Mouse (Mus musculus) embryonic facial prominence, embryonic 15.5 days (tissue): Measurements from ENCODE around the gene Magi2. TPM values are rescaled to one million over a fixed set of nuclear protein-coding genes. Genes with fewer than 3 reads are reported as not detected.
"Not testable (repeated sequence)": the region's sequence is repeated elsewhere in the genome, so short reads cannot be mapped to it uniquely, and the experiment has no call there.

ENCODE experiments used
- ATAC-seq: fragments of 200-750 bp; cut with Nextera tagmentation; 2 replicates; pipeline ENCODE4 v1.8.0; 2017; ENCODE audit warnings: low read depth, moderate TSS enrichment; ENCODE audit not compliant: insufficient number of reproducible peaks, low FRiP score, low TSS enrichment
- H3K27ac ChIP-seq: fragments of 300-500 bp; sonication (generic); replicated peaks from 2 replicates; pipeline ENCODE4 v1.5.1; 2015; ENCODE audit warnings: mild to moderate bottlenecking, inconsistent platforms
- H3K27me3 ChIP-seq: fragments of 300-500 bp; sonication (generic); 2 replicates; pipeline ENCODE4 v1.6.1; 2015; ENCODE audit warnings: inconsistent platforms
- H3K36me3 ChIP-seq: fragments of 300-500 bp; sonication (generic); 2 replicates; pipeline ENCODE4 v1.6.1; 2015; ENCODE audit warnings: mild to moderate bottlenecking, inconsistent platforms
- H3K4me1 ChIP-seq: fragments of 300-500 bp; sonication (generic); 2 replicates; pipeline ENCODE4 v1.6.1; 2015; ENCODE audit warnings: inconsistent platforms
- H3K4me2 ChIP-seq: fragments of 300-500 bp; sonication (generic); replicated peaks from 2 replicates; pipeline ENCODE4 v1.6.1; 2015; ENCODE audit warnings: mild to moderate bottlenecking, inconsistent platforms
- H3K4me3 ChIP-seq: fragments of 300-500 bp; sonication (generic); replicated peaks from 2 replicates; pipeline ENCODE4 v1.5.1; 2015; ENCODE audit warnings: mild to moderate bottlenecking, inconsistent platforms
- H3K9ac ChIP-seq: fragments of 300-500 bp; sonication (generic); 2 replicates; pipeline ENCODE4 v1.6.1; 2015; ENCODE audit warnings: inconsistent platforms
- H3K9me3 ChIP-seq: fragments of 300-500 bp; sonication (generic); replicated peaks from 2 replicates; pipeline ENCODE4 v1.6.1; 2016; ENCODE audit warnings: inconsistent platforms
- WGBS: fragments of 180-500 bp; shearing (Covaris S2); methylation state at CpG from one replicate; pipeline ENCODE4 v1.1.7; 2015; 5-methylcytosine and 5-hydroxymethylcytosine counted together
- polyA plus RNA-seq: library from polyadenylated mRNA; unstranded; fragments of >200 nt; fragmentation: Nextera tagmentation; extraction: Ambion mirVana; gene quantifications from 2 replicates; pipeline ENCODE4 v1.2.1, GENCODE M21; 2015

Magi2 gene
- polyA plus RNA-seq, 1 experiment from 2014 or later: 6.8 TPM

DNA sequence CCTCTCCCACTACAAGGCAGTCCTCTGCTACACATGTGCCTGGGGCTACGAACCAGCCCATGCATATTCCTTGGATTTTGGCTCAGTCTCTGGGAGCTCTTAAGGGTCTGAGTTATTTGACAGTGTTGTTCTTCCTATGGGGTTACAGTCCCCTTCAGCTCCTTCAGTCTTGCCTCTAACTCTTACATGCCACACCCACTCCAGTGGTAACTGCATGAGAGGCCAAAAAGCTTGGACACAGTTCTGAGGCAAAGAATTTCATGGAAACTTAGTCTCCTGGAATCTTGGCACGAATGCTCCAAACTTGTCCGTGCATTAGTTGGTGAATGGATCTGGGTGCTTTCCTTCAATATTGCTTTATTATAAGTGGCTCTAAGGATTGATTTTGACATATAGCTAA lies 338.8 kb downstream of the Magi2 start:
- H3K4me2 ChIP-seq: no peak overlapping the region
- H3K4me3 ChIP-seq: no peak overlapping the region
- no peak for ATAC-seq
- H3K9me3 ChIP-seq: no peaks in the 10 kb centered on the region
- H3K36me3 ChIP-seq: no peaks in the 10 kb centered on the region
- 61% methylated on average over 3 of the region's 3 CpGs for WGBS
- H3K9ac ChIP-seq: no peak overlapping the region
- 0 out of 2 replicates have a peak, but pooled peaks cover 3% of the 10 kb centered on the region for H3K4me1 ChIP-seq
- no peaks in the 10 kb centered on the region for H3K27me3 ChIP-seq
- H3K27ac ChIP-seq: no peak overlapping the region

DNA sequence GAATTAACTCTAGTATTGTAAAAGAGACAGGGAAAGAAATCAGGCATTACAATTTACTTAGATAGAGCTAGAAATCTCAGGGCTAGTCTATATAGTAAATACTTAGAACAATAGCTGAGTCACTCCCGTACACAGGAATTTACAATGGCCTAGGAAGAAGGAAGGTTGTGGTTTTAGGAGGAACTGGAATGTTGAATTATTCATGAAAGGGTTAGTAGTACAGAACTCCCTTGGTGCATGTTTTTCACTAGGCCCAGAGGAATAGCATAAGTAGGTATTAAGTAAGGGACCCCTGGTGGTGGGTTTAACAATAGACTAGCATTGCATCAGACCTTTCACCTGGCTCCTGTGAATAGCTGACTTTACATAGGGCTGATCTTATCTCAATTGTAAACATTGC lies 339.3 kb downstream of the Magi2 start:
- H3K4me1 ChIP-seq, H3K4me2 ChIP-seq, H3K9me3 ChIP-seq, H3K36me3 ChIP-seq, H3K9ac ChIP-seq, ATAC-seq, H3K27ac ChIP-seq, H3K27me3 ChIP-seq, H3K4me3 ChIP-seq: not testable (repeated sequence)
- WGBS: 64% methylated on average over 1 of the region's 1 CpGs

DNA sequence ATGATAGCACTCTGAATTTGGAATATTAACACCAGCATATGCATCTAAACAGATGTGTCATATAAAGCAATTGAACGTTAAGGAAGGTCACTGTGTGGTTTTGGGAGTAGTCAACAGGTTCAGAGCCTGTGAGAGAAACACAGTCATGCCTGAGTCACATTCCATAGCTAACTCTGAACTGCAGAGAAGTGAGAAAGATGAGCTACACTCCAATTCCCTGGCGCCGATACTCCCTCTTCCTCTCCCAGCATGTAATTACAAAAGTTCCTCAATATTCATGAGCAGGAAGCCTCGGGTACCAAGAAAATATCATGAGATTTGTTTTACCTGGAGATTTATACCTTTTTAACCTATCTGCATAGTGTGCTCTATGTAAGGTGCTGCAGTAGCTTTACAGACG lies 380.9 kb downstream of the Magi2 start:
- Histone ChIP-seq H3K4me2 (no peak overlapping the region), H3K4me3 (no peak overlapping the region)

DNA sequence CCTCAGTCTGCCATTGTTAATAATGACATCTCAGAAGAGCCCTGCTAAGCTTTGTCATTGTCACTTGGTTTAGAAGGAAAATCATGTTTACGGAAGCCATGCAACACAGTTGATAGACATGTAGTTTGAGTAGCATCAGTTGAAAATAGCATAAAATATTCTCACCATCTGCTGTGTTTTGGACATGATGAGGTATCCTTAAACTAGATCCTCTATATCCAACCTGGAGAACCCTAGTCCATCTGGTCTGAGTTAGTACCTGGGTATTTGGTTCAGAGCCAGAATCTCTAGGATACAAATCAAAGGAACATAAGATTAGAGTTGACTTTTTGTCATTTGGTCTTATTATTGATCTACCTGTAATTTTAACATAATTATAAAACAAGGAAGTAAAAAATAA lies 385.0 kb downstream of the Magi2 start:
- Histone ChIP-seq H3K36me3 (no peaks in the 10 kb centered on the region), H3K4me1 (no peaks in the 10 kb centered on the region), H3K4me3 (no peak overlapping the region), H3K27me3 (no peaks in the 10 kb centered on the region), H3K9me3 (no peaks in the 10 kb centered on the region), H3K27ac (no peak overlapping the region), H3K4me2 (no peak overlapping the region), H3K9ac (no peak overlapping the region)
- WGBS: 83% methylated on average over 1 of the region's 1 CpGs
- no peak for ATAC-seq

More for the DNA sequence above, 380.9 kb downstream of the Magi2 start:
- H3K9ac ChIP-seq: no peak overlapping the region
- no peaks in the 10 kb centered on the region for H3K36me3 ChIP-seq
- H3K4me1 ChIP-seq: no peaks in the 10 kb centered on the region
- H3K27me3 ChIP-seq: no peaks in the 10 kb centered on the region
- H3K27ac ChIP-seq: no peak overlapping the region
- no peaks in the 10 kb centered on the region for H3K9me3 ChIP-seq
- ATAC-seq: no peak
- WGBS: 55% methylated on average over 5 of the region's 5 CpGs

DNA sequence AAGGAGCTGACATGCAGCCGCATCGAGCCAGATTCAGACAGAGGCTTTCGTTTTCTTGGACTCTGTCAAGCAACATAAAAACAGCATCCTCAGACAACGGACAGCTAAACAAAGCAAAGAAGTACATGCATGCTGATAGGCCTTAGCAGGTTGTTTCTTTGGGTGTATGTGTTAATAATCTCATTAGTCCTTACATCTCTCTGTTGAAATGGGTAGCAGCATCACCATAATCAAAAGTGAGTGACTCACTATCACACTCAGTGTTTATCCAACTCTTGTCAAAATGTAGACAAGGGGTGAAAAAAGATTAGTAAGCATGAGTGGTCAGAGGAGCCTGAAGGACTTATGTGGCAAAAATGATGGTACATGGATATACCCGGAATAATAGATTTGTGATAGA lies 394.8 kb downstream of the Magi2 start:
- no peak overlapping the region for H3K4me3 ChIP-seq
- H3K9ac ChIP-seq: no peak overlapping the region
- H3K36me3 ChIP-seq: no peaks in the 10 kb centered on the region
- H3K9me3 ChIP-seq: no peaks in the 10 kb centered on the region
- no peak overlapping the region for H3K27ac ChIP-seq
- H3K4me1 ChIP-seq: no peaks in the 10 kb centered on the region
- 84% methylated on average over 5 of the region's 5 CpGs for WGBS
- no peak for ATAC-seq
- H3K27me3 ChIP-seq: no peaks in the 10 kb centered on the region
- no peak overlapping the region for H3K4me2 ChIP-seq

DNA sequence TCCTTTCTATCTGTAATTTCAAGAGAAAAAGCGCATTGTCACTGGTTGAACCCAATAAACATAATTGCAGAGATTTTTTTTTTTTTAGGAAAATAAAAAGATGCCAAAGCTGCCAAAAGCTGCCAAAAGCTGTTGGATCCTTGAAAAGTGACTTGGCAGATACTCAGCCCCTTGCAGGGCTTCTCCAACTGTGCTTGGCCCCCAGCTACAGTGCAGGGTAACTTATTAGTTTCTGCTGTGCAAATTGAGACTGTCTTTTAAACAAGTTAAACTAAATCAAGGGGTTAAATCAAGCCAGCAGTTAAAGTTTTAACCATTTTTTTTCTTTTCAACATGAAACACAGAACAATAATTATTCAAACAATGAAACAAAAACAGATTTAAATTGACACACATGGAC lies 407.1 kb downstream of the Magi2 start:
- Histone ChIP-seq H3K4me2 (no peak overlapping the region), H3K27ac (no peak overlapping the region), H3K4me3 (no peak overlapping the region), H3K9ac (no peak overlapping the region), H3K36me3 (no peaks in the 10 kb centered on the region), H3K9me3 (no peaks in the 10 kb centered on the region), H3K4me1 (no peaks in the 10 kb centered on the region), H3K27me3 (no peaks in the 10 kb centered on the region)
- 91% methylated on average over 1 of the region's 1 CpGs for WGBS
- ATAC-seq: no peak

DNA sequence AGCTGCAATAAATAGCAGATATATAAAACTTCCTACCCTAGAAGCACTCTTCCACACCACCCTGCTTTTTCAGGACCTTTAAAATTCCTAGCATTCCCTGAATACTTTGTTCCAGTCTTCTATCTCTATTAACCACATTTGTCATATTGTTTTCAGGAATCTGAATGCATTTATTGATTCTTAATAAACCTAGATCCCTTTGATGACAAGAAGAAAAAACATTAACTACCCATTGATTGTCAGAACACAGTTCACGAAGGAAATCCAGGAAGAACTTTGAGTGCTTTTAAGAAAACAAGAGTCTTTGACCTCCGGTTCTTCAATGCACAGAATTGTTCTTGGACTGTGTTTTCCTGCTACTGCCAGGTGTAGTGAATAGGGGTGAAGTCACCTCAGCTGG lies 411.0 kb downstream of the Magi2 start:
- no peak overlapping the region for H3K9ac ChIP-seq
- ATAC-seq: no peak
- 47% methylated on average over 2 of the region's 2 CpGs for WGBS

DNA sequence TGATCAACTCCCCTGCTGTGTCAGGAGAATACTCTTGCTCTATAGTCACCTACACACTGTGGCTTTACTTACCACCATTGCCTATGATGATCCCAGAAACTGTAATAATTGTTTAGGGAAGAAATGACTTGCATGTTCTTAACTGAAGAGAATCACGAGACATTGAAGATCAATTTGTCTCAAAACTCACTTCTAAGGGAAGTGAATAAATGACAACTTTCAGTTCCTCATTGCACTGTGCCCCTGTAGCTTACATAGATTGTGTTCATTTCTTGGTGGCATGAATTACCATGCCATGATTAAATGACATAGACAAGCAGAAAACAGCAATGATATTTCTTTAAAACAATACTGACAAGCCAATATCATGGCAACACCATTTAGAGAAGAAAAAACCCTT lies 429.1 kb downstream of the Magi2 start:
- Histone ChIP-seq H3K27ac (no peak overlapping the region), H3K36me3 (no peaks in the 10 kb centered on the region), H3K4me3 (no peak overlapping the region), H3K9me3 (no peaks in the 10 kb centered on the region), H3K4me1 (no peaks in the 10 kb centered on the region), H3K4me2 (no peak overlapping the region), H3K9ac (no peak overlapping the region), H3K27me3 (no peaks in the 10 kb centered on the region)
- 69% methylated on average over 1 of the region's 1 CpGs for WGBS
- ATAC-seq: no peak

More for the DNA sequence above, 411.0 kb downstream of the Magi2 start:
- Histone ChIP-seq H3K4me2 (no peak overlapping the region), H3K4me1 (no peaks in the 10 kb centered on the region), H3K36me3 (no peaks in the 10 kb centered on the region), H3K27ac (no peak overlapping the region), H3K27me3 (no peaks in the 10 kb centered on the region), H3K9me3 (no peaks in the 10 kb centered on the region), H3K4me3 (no peak overlapping the region)

DNA sequence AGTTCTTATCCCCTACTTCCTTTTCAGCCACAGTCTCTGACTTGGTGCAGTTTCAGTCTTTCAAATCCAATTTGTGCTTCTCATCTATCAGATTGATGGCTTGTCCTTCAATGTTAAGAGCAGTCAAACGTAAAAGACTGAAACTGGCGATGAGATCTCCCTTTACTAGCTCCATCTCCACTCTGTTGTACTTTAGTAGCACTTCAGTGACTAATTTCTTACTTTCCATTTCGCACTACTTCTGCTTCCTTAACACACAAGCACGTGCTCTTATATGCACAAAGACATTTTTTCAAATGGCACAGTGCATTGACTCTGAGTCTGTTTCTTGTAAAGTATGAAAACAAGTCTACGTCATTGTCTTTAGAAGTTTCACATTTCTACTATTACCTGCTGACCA lies 439.6 kb downstream of the Magi2 start:
- no peak overlapping the region for H3K4me3 ChIP-seq
- no peaks in the 10 kb centered on the region for H3K4me1 ChIP-seq
- no peak overlapping the region for H3K4me2 ChIP-seq
- H3K9ac ChIP-seq: no peak overlapping the region
- ATAC-seq: no peak
- H3K36me3 ChIP-seq: no peaks in the 10 kb centered on the region
- H3K27me3 ChIP-seq: no peaks in the 10 kb centered on the region
- H3K9me3 ChIP-seq: no peaks in the 10 kb centered on the region
- WGBS: 78% methylated on average over 5 of the region's 5 CpGs
- H3K27ac ChIP-seq: no peak overlapping the region

DNA sequence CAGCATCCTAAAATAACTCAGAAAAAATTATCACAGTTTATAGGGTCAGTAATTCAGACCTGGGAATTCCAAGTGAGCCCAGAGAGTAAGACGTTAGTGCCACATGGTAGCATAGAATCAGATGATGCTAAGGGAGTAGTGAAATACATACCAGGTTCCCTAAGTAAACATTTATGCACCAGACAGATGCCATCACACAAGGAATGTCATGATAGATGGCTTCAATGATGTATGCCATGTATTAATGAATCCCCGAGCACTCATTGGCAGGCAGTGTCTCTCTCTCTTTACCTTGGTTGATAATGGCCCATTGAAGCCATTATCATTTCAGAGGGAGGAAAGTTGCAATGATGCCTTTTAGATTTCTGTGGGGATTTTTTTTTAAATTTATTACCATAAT lies 490.5 kb downstream of the Magi2 start:
- Histone ChIP-seq H3K4me1 (no peaks in the 10 kb centered on the region), H3K9me3 (no peaks in the 10 kb centered on the region), H3K36me3 (no peaks in the 10 kb centered on the region), H3K9ac (no peak overlapping the region), H3K27ac (no peak overlapping the region), H3K4me3 (no peak overlapping the region), H3K27me3 (no peaks in the 10 kb centered on the region), H3K4me2 (no peak overlapping the region)
- 88% methylated on average over 2 of the region's 2 CpGs for WGBS
- ATAC-seq: no peak

DNA sequence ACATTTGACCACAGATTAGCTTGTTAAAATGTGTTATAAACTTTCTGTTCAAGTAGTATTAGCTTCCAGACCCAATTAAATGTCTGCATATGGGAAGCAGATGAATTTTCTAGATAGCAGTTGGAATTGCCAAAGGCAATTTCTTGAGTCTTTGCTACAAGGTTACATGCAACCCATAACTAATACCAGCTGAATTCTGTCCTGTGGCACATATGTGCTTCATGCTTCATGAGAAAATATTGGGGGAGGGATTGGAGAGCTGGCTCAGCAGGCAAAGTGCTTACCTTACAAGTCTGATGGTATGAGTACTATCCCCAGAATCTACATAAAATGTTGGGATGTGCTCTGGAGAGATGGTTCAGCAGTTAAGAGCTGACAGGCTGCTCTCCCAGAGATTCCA lies 499.4 kb downstream of the Magi2 start:
- H3K27ac ChIP-seq: no peak overlapping the region
- H3K4me2 ChIP-seq: no peak overlapping the region
- H3K9me3 ChIP-seq: no peaks in the 10 kb centered on the region
- H3K9ac ChIP-seq: no peak overlapping the region
- H3K4me1 ChIP-seq: no peaks in the 10 kb centered on the region
- no peak overlapping the region for H3K4me3 ChIP-seq
- no peak for ATAC-seq
- H3K36me3 ChIP-seq: no peaks in the 10 kb centered on the region
- no peaks in the 10 kb centered on the region for H3K27me3 ChIP-seq

DNA sequence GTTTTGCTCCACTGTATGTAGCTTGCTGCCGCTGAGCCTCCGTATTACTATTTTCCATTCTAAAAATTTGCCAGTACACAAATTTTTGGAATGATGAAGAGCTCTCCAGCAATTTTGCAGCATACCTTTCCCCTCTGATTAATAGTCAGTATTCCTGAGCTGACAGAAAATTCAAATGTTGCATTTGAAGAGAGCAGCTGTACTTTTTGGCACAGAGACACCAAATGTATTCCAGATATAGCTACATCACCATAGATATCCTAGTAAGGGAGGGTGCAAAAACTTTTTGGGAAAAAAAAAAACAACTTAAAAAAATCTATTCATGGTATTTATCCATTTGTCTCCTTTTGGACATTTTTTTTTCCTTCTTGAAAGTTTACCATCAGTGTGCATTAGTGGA lies 518.5 kb downstream of the Magi2 start:
- WGBS: 72% methylated on average over 2 of the region's 2 CpGs
- Histone ChIP-seq H3K9me3 (no peaks in the 10 kb centered on the region), H3K4me1 (no peaks in the 10 kb centered on the region), H3K4me2 (no peak overlapping the region), H3K27me3 (no peaks in the 10 kb centered on the region), H3K4me3 (no peak overlapping the region), H3K36me3 (no peaks in the 10 kb centered on the region), H3K9ac (no peak overlapping the region), H3K27ac (no peak overlapping the region)
- no peak for ATAC-seq
